Mouse (Mus musculus) lung, embryonic 15.5 days (tissue): ENCODE measurements around the gene Tmub2. TPM values are rescaled to one million over a fixed set of nuclear protein-coding genes. Genes with fewer than 3 reads are reported as not detected.
A peak's percentile ranks its signal among the peaks of the same experiment; 100 is the strongest.
"Not testable (repeated sequence)": the region's sequence is repeated elsewhere in the genome, so short reads cannot be mapped to it uniquely, and the experiment has no call there.

ENCODE experiments used
- ATAC-seq: fragments of 200-750 bp; cut with Nextera tagmentation; 2 replicates; pipeline ENCODE4 v1.8.0; 2017; ENCODE audit warnings: moderate number of reproducible peaks, borderline replicate concordance; ENCODE audit not compliant: low FRiP score, low TSS enrichment; ENCODE audit errors: extremely low read depth
- H3K27ac ChIP-seq: fragments of 300-500 bp; sonication (generic); 2 replicates; pipeline ENCODE4 v1.5.1; 2015; ENCODE audit warnings: moderate library complexity, mild to moderate bottlenecking, inconsistent platforms
- H3K27me3 ChIP-seq: fragments of 300-500 bp; sonication (generic); 2 replicates; pipeline ENCODE4 v1.6.1; 2015; ENCODE audit warnings: inconsistent platforms
- H3K36me3 ChIP-seq: fragments of 300-500 bp; sonication (generic); 2 replicates; pipeline ENCODE4 v1.6.1; 2015; ENCODE audit warnings: inconsistent platforms
- H3K4me1 ChIP-seq: fragments of 300-500 bp; sonication (generic); 2 replicates; pipeline ENCODE4 v1.6.1; 2015; ENCODE audit warnings: inconsistent platforms
- H3K4me2 ChIP-seq: fragments of 300-500 bp; sonication (generic); 2 replicates; pipeline ENCODE4 v1.6.1; 2015; ENCODE audit warnings: inconsistent platforms, mild to moderate bottlenecking, moderate library complexity
- H3K4me3 ChIP-seq: fragments of 300-500 bp; sonication (generic); 2 replicates; pipeline ENCODE4 v1.5.1; 2015; ENCODE audit warnings: mild to moderate bottlenecking, inconsistent platforms
- H3K9ac ChIP-seq: fragments of 300-500 bp; sonication (generic); 2 replicates; pipeline ENCODE4 v1.6.1; 2015; ENCODE audit warnings: inconsistent platforms
- H3K9me3 ChIP-seq: fragments of 300-500 bp; sonication (generic); 2 replicates; pipeline ENCODE4 v1.6.1; 2016; ENCODE audit warnings: inconsistent platforms
- WGBS: fragments of 180-500 bp; shearing (Covaris S2); methylation state at CpG from one replicate; pipeline ENCODE4 v1.1.7; 2015; 5-methylcytosine and 5-hydroxymethylcytosine counted together
- polyA plus RNA-seq: library from polyadenylated mRNA; unstranded; fragments of >200 nt; fragmentation: Nextera tagmentation; extraction: Ambion mirVana; gene quantifications from 2 replicates; pipeline ENCODE4 v1.2.1, GENCODE M21; 2015

Tmub2 gene
- polyA plus RNA-seq, 1 experiment from 2014 or later, result 51.4 TPM

DNA sequence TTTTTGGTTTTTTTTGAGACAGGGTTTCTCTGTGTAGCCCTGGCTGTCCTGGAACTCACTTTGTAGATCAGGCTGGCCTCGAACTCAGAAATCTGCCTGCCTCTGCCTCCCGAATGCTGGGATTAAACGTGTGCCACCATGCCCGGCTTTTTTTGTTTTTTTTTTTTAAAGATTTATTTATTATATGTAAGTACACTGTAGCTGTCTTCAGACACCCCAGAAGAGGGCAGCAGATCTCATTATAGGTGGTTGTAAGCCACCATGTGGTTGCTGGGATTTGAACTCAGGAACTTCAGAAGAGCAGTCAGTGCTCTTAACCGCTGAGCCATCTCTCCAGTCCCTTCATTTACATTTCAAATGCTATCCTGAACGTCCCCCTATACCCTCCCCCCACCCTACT, 4.5 kb upstream of the Tmub2 start:
- H3K4me1 ChIP-seq, H3K27me3 ChIP-seq, ATAC-seq, H3K9me3 ChIP-seq, H3K4me3 ChIP-seq, H3K9ac ChIP-seq, H3K4me2 ChIP-seq, H3K27ac ChIP-seq, H3K36me3 ChIP-seq: not testable (repeated sequence)
- WGBS, result 70% methylated on average over 6 of the region's 6 CpGs

DNA sequence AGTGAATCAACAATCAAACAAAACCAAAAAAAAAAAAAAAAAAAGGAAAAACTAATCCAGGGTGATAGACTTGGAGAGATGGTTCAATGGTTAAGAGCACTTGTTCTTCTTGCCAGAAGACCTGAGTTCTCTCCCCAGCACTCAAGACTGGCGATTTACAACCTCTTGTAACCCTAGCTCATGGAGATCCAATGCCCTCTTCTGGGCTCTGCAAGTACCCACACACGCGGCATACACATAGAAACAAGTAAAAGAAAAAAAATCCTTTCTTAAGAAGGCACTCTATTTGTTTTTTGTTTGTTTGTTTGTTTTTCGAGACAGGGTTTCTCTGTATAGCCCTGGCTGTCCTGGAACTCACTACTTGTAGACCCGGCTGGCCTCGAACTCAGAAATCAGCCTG, 809 bp upstream of the Tmub2 start:
- Histone ChIP-seq H3K27ac (peak overlapping the region; percentile 80), H3K36me3 (peaks cover 16% of the 10 kb centered on the region), H3K4me1 (peaks cover 14% of the 10 kb centered on the region), H3K27me3 (no peaks in the 10 kb centered on the region), H3K9me3 (no peaks in the 10 kb centered on the region), H3K9ac (no peak overlapping the region), H3K4me3 (peak overlapping the region; percentile 82), H3K4me2 (peak overlapping the region; percentile 74)
- 80% methylated on average over 6 of the region's 6 CpGs for WGBS
- ATAC-seq, result no peak

DNA sequence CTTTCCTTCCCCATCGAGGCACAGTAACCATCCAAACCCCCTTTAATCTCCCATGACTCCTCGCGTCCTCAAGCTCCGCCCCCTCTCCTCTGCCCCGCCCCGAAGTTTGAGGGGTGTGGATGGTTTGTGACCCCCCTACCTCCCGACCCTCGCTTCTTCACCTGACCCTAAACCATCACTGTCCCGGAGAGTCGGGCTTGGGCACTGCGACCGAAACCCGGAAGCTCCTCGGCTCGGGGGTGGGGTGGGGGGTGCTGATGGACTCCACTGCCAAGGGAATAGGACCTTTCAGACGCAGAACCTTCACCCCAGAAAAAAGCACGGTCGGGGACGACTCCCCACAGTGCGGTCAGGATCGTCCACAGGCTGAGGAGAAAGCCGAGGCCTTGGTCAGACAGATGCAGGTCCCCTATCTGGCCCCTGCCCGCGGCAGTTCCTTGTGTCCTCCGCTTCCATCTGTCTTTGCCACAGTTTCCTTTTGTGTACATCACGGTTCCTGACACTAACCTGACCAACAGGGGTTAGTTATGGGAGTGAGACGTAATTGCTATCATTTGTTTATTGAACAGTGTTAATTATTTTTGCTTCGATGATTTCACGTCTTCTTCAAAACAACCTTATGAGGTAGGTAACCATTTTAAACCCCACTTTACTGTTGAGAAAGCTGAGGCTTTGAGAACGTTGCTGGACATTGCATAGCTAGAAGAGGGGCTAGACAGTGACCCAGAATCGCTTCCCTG, 534 bp downstream of the Tmub2 start:
- Histone ChIP-seq H3K27me3 (no peaks in the 10 kb centered on the region), H3K9ac (peak overlapping the region; percentile 88), H3K27ac (peak overlapping the region; percentile 80), H3K4me3 (peak overlapping the region; percentile 82), H3K36me3 (peaks cover 18% of the 10 kb centered on the region), H3K4me1 (peaks cover 14% of the 10 kb centered on the region), H3K4me2 (peak overlapping the region; percentile 74), H3K9me3 (no peaks in the 10 kb centered on the region)
- WGBS, result 2% methylated on average over 31 of the region's 31 CpGs
- peak; percentile 68; the same call in 1 of the 2 replicates for ATAC-seq

DNA sequence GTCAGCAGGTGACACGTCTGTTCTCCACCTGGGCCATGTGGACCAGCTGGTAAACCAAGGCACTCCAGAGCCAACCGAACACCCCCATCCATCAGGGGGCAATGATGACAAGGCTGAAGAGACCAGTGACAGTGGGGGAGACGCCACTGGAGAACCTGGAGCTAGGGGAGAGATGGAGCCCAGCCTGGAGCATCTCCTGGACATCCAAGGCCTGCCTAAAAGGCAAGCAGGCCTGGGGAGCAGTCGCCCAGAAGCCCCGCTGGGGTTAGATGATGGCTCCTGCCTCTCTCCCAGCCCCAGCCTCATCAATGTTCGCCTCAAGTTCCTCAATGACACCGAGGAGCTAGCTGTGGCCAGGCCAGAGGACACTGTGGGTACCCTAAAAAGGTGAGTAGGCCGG, 2.8 kb downstream of the Tmub2 start:
- Histone ChIP-seq H3K9ac (no peak overlapping the region), H3K4me3 (no peak overlapping the region), H3K27me3 (no peaks in the 10 kb centered on the region), H3K27ac (no peak overlapping the region), H3K9me3 (no peaks in the 10 kb centered on the region), H3K4me2 (no peak overlapping the region), H3K36me3 (peaks cover 41% of the 10 kb centered on the region), H3K4me1 (peaks cover 14% of the 10 kb centered on the region)
- WGBS, result 86% methylated on average over 8 of the region's 8 CpGs
- ATAC-seq, result no peak

DNA sequence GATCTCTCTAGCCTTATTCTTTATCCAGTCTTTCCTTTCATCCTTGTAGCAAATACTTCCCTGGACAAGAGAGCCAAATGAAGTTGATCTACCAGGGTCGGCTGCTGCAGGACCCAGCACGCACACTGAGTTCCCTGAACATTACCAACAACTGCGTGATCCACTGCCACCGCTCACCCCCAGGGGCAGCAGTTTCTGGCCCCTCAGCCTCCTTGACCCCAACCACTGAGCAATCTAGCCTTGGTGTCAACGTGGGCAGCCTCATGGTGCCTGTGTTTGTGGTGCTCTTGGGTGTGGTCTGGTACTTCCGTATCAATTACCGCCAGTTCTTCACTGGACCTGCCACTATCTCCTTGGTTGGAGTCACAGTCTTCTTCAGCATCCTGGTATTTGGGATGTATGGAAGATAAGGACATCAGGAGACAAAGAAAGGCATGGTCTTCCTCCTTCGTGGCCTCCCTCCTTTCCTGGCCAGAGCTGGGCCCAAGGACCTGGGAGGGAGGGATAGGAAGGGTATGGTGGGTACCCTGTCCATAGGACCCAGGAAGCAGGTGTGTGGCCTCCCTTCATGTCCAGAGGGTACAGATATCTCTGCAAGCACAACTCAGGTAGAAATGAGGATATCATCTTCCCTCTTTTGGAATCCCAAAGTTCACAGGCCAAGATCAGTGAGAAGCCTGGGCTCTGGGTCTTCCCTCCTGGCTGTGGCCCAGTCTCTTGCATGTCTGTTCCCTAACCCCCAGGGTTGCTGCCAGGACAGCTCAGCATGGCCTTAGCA, 3.5 kb downstream of the Tmub2 start:
- Histone ChIP-seq H3K9me3 (no peaks in the 10 kb centered on the region), H3K27me3 (no peaks in the 10 kb centered on the region), H3K36me3 (peaks cover 48% of the 10 kb centered on the region), H3K9ac (no peak overlapping the region), H3K4me3 (no peak overlapping the region), H3K27ac (no peak overlapping the region), H3K4me1 (peaks cover 14% of the 10 kb centered on the region), H3K4me2 (no peak overlapping the region)
- WGBS, result 82% methylated on average over 8 of the region's 8 CpGs
- ATAC-seq, result no peak

DNA sequence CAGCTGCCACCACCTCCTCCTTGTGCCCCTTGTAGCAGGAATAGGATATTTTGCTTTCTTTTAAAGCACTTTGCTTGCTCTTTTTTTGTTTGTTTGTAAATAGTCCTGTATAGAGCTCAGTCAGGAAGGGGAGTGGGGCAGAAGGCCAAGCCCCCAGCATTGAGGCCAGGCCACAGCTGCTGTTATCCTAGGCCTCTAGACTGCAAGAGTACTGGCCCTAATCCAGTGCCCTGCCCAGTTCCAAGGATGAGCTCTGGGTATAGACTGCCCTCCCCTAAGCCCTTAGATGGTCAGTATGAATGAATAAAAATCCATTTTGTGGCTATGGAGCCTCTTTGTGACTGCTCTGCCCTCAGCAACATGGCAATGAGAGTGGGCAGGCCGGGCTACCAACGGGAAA, 4.2 kb downstream of the Tmub2 start:
- Histone ChIP-seq H3K36me3 (peaks cover 54% of the 10 kb centered on the region), H3K9me3 (no peaks in the 10 kb centered on the region), H3K4me1 (peaks cover 15% of the 10 kb centered on the region), H3K4me2 (no peak overlapping the region), H3K27me3 (no peaks in the 10 kb centered on the region), H3K4me3 (no peak overlapping the region), H3K9ac (no peak overlapping the region), H3K27ac (no peak overlapping the region)
- 73% methylated on average over 2 of the region's 2 CpGs for WGBS
- no peak for ATAC-seq

DNA sequence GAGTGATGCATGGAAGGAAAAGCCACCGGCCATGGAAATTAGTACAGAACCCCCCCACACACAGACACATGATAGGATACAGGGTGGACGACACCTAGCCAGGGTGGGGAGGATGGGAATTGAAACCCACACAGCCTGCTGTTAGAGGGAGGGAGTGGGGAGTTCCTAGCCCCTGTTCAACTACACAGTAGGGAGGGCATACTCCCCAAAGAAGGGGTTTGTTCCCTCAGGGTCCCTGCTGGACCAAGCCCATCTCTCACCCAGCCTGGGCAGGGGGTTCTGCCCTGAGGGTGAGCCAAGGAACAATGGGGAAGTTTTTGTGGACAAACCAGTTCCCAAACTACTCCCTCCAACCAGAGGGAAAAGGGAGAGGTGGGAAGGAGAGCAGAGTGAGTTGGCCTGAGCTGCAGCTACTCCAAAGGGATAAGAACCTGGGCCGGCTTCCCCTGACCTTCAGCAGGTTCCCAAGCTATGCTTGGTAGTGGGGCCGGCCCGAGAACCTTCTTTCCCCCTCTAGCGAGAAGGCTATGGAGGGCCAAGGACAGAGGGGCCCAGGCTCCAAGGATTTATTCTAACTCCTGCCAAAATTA, 4.9 kb downstream of the Tmub2 start:
- Histone ChIP-seq H3K27ac (no peak overlapping the region), H3K9ac (no peak overlapping the region), H3K4me3 (no peak overlapping the region), H3K4me2 (no peak overlapping the region), H3K36me3 (peaks cover 57% of the 10 kb centered on the region), H3K4me1 (peaks cover 22% of the 10 kb centered on the region), H3K27me3 (no peaks in the 10 kb centered on the region), H3K9me3 (no peaks in the 10 kb centered on the region)
- WGBS, result 61% methylated on average over 6 of the region's 6 CpGs
- no peak for ATAC-seq

DNA sequence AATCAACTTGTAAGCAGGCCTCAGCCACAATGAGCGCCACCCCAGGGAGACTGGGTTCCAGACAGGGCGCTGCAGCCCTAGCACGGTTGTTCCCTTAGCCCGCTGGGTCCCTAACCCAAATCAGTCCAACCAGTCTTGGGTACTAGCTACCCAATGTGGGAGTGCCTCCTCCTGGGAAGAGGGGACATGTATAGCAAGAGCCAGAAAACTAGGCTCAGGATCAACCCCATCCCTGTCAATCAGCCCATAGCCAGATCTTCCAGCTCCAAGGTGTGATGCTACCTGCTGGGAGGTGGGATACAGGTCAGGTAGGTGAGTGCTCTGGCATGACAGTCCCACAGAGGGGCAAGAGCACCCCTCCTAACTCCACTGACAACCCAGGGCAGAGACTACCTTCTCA, 5.4 kb downstream of the Tmub2 start:
- no peak overlapping the region for H3K4me3 ChIP-seq
- ATAC-seq, result no peak
- H3K36me3 ChIP-seq, result peaks cover 57% of the 10 kb centered on the region
- H3K4me2 ChIP-seq, result no peak overlapping the region
- H3K27me3 ChIP-seq, result no peaks in the 10 kb centered on the region
- 87% methylated on average over 4 of the region's 4 CpGs for WGBS
- H3K4me1 ChIP-seq, result peaks cover 27% of the 10 kb centered on the region
- H3K9ac ChIP-seq, result no peak overlapping the region
- H3K9me3 ChIP-seq, result no peaks in the 10 kb centered on the region
- H3K27ac ChIP-seq, result no peak overlapping the region

DNA sequence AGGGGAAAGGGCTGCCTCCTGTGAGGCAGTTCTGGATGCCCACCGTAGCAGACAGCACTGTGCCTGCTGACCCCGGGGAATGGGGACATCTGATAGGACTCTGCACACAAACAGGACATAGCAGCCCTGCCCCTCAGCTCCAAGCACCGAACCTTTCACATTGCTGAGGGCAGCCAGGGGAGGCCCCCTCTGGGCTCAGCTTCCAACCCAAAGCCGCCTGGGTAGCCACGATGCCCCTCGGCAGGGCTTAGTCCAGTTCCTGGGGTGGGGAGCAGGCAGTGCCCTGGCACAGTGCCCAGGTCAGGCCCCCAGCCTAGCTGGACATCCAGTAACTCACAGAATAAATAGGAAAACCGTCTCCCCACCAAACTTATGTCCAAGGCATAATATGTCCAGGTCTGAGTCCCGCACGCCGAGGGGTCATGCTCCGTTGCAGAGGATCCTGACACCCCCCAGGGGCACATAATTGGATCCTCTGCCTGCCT, 6.4 kb downstream of the Tmub2 start:
- Histone ChIP-seq H3K27ac (no peak overlapping the region), H3K9me3 (no peaks in the 10 kb centered on the region), H3K4me3 (no peak overlapping the region), H3K27me3 (no peaks in the 10 kb centered on the region), H3K9ac (no peak overlapping the region), H3K4me1 (peaks cover 24% of the 10 kb centered on the region), H3K36me3 (peaks cover 57% of the 10 kb centered on the region), H3K4me2 (no peak overlapping the region)
- 85% methylated on average over 11 of the region's 11 CpGs for WGBS
- no peak for ATAC-seq

DNA sequence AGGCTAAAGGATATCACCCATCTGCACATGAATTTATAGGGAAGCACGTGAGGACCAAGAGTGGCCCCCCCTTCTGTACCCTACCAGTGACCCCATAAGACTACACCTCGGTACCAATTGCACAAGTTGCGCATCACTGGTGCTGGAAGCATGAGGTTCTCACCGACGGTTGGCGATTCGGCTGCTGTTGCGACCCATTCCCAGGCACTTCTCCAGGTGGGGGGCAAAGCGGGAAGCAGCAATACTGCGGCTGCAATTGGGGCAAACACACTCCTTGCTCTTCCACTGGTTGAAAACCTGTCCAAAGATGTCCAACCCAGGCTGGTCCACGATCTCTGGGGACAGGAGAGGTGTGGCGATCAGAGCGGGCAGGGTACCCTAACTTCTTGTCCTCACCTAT, 9.2 kb downstream of the Tmub2 start:
- Histone ChIP-seq H3K9me3 (no peaks in the 10 kb centered on the region), H3K4me2 (no peak overlapping the region), H3K9ac (no peak overlapping the region), H3K4me1 (peaks cover 23% of the 10 kb centered on the region), H3K4me3 (no peak overlapping the region), H3K27me3 (no peaks in the 10 kb centered on the region), H3K27ac (no peak overlapping the region), H3K36me3 (peaks cover 41% of the 10 kb centered on the region)
- no peak for ATAC-seq
- WGBS, result 92% methylated on average over 13 of the region's 13 CpGs

DNA sequence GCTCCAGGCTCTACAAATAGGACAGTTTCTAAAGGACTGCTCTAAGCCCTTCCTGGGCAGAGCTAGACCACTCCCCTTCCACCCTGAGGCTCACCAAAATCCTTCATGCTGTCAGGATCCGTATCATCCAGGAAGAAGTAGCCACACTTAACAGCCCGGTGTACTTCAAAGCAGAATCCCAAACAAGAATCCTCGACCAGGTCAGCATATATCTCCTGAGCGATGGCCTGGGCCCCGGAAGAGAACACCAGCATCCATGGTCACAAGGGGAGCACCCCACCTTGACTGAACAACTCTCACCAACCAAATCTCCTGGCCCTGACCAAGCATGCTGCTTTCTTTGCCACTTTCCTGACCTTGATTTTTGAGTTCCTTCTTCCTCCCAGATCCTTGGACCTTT, 9.7 kb downstream of the Tmub2 start:
- peaks cover 39% of the 10 kb centered on the region for H3K36me3 ChIP-seq
- H3K27ac ChIP-seq, result no peak overlapping the region
- no peaks in the 10 kb centered on the region for H3K9me3 ChIP-seq
- no peak overlapping the region for H3K4me3 ChIP-seq
- WGBS, result 68% methylated on average over 5 of the region's 5 CpGs
- H3K9ac ChIP-seq, result peak overlapping the region; percentile 97; the same call in 1 of the 2 replicates
- no peak for ATAC-seq
- H3K4me1 ChIP-seq, result peaks cover 23% of the 10 kb centered on the region
- H3K4me2 ChIP-seq, result peak overlapping the region; percentile 86; the same call in 1 of the 2 replicates
- no peaks in the 10 kb centered on the region for H3K27me3 ChIP-seq
